Mouse (Mus musculus) brown adipose tissue, adult 24 weeks (tissue): Measurements from ENCODE around the gene Med21. TPM values are rescaled to one million over a fixed set of nuclear protein-coding genes. Genes with fewer than 3 reads are reported as not detected.

Source experiments
- H3K27ac ChIP-seq: fragments of 200-500 bp; replicated peaks from 2 replicates; pipeline ENCODE4 v1.5.1; 2012; ENCODE audit warnings: low read depth, mild to moderate bottlenecking, low read length
- H3K4me1 ChIP-seq: fragments of 200-500 bp; 2 replicates; pipeline ENCODE4 v1.6.1; 2012; ENCODE audit warnings: low read length, mixed read lengths; ENCODE audit not compliant: control insufficient read depth, insufficient read depth, insufficient read length
- H3K4me3 ChIP-seq: fragments of 200-500 bp; 2 replicates; pipeline ENCODE4 v1.5.1; 2012; ENCODE audit warnings: low read depth, mild to moderate bottlenecking, low read length, moderate library complexity; ENCODE audit not compliant: insufficient read depth
- polyA plus RNA-seq: library from polyadenylated mRNA; stranded (reverse); fragments of >200 nt; gene quantifications from 2 replicates; pipeline ENCODE4 v1.2.4, GENCODE M21; 2012; ENCODE audit not compliant: missing spikeins, insufficient read depth, insufficient read length

The Med21 gene
- 67.9 and 81.8 TPM in 2 replicates for polyA plus RNA-seq

DNA sequence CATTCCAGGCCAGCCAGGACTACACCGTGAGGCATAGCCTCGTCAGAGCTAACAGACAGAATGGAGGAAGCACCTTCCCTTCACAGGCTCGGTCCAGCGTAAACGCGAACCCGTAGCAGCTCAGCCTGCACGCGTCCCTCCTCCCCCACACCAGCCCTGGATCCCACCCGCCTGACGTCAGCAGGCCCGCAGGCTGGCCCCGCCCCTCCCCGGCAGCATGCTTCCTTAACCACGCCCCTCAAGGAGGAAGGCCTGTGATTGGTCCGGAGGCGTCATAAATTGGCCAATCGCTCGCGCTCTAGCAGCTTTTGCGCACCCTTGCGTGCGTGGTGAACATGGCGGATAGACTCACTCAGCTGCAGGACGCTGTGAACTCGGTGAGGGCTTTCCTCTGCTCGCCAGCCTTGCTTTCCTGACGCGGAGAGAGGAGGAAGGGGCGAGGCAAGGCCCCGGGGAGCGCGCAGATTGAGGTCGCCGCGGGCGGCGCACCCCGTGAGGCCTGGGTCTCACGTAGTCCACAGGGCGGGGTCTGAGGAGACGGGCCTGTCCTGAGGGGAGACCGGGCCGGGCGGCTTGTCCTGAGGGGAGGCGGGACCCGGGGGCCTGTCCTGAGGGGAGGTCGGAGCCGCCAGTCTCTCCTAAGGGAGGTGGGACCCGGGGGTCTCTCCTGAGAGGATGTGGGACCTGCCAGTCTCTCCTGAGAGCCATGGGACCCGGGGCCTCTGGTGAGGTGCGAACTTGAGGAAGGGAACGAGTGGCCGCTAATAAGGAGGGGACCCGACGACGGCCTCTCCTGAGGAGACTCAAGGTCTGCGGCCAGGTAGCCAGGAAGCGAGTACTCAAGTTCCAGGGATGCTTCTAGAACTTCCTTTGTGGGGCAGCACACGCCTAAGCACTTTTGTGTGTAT is at the start of gene Med21, which contains the start of gene Tm7sf3:
Gene Med21 (plus strand): TSS at position 272 of the 908 bp plus-strand sequence.
Gene Tm7sf3 (minus strand): TSS at position 549 of the 908 bp plus-strand sequence.
- H3K4me1 ChIP-seq = peaks cover 6% of the 10 kb centered on the region
- H3K4me3 ChIP-seq = peak within 1 kb of the TSS; percentile 85
- H3K27ac ChIP-seq = peak within 1 kb of the TSS; percentile 84

DNA sequence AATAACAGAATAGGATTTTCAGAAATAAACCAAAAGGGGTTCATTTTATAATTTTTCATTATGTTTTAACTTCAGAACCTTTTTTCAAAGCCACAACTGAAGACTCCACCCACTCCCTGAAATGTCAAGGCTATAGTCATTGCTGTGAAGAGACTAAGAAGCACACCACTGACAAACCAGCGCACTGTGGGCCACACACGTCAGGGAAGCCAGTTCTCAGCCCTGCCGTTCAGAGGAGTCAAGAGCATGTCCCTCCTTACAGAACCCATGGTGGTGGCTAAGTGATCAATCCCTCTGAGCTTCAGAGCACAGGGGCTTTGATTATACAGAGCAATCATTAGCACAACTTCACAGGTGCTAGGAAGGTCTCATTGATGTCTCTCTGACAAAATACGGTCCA is 39.7 kb upstream of the Med21 start:
- Histone ChIP-seq H3K4me1 (no peaks in the 10 kb centered on the region), H3K27ac (no peak overlapping the region), H3K4me3 (no peak overlapping the region)

DNA sequence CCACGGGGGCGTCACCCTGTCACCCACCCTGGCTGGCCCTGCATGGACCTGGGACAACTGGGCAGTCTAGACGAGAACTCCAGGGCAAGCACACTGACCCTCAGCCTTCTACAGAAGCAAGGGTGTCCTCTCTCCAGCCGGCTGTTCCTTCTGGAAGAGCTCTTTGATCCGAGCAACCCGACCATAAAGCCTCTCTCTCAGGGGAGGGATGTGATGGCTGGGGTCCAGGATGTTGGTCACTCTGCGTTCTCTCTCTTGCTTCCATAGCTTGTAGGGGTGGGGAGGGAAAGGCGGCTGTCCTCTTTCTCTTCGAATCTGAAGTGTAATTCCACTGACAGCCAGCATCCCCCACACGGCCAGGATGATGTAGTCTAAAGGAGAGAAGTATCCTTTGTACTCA is 38.7 kb upstream of the Med21 start:
- Histone ChIP-seq H3K27ac (no peak overlapping the region), H3K4me1 (no peaks in the 10 kb centered on the region), H3K4me3 (no peak overlapping the region)

DNA sequence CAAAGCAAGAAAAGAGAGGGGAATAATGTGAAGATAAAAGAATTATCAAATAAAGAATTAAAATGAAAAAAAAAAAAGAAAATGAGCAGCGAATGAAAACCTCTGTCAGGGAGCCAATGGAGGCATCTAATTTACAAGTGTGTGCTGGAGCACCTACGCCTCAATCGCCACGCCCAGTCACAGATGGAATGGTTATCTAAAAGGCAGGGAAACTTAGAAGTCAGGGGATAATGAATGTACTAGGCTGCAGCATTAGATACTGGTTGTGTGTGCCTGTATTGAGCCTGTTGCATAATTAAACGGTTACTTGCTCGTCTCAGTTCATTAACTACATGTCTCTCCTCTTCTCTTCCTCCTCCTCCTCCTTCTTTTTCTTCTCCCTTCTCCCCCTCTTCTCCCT is 31.0 kb upstream of the Med21 start:
- H3K4me1 ChIP-seq = no peaks in the 10 kb centered on the region
- H3K27ac ChIP-seq = no peak overlapping the region
- H3K4me3 ChIP-seq = no peak overlapping the region

DNA sequence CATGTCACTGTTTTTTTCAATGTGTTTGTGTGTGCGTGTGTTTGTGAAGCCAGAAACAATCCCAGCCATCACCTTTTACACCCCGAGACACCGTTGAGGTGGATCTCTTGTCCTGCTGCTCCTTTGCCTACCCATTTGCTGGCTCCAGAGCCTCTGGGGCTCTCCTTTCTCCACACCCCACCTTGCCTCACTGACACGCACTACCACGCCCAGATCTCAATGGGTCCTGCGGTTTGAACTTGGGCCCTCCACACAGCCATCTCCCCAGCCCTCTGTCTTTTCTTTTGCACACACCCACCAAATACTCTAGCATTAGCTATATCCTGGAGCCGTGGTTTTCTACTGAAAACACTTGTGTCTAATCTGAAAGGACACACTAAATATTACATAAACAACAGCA is 30.4 kb upstream of the Med21 start:
- H3K27ac ChIP-seq = no peak overlapping the region
- no peaks in the 10 kb centered on the region for H3K4me1 ChIP-seq
- no peak overlapping the region for H3K4me3 ChIP-seq

DNA sequence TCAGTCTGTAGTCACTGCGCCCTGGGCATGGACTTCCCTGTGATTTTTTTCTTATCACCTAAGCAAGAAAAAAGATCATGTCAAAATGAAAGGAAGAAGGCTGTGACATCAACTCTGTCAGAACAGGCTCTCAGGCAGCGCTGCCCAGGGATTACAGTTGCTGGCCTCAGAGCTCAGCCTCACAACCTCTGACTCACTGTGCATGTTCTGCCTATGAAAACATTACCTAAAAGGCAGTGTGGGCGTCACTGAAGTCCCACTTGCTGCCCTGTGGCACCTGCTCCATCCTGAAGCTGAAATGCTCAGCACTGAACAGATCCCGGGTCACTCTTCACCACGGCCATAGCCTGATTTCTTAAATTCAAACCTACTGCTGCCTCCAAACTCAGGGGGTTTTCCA is 29.6 kb upstream of the Med21 start:
- Histone ChIP-seq H3K4me1 (no peaks in the 10 kb centered on the region), H3K4me3 (no peak overlapping the region), H3K27ac (no peak overlapping the region)

DNA sequence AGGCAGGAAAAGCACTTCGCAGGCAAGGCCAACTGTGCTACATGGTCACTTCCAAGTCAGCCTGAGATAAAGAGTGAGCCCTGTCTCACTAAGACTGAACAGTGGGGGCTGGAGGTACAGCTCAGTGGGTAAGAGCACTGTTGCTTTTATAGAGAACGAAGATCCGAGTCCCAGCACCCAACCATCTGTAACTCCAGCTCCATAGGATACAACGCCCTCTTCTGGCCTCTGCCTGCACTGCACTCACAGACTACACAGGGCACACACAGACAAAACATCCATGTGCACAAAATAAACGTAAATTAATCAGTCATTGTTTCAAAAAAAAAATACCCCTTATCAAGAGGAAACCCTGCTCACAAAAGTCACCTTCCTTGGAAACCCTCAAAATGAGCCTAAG is 28.4 kb upstream of the Med21 start:
- H3K4me3 ChIP-seq = no peak overlapping the region
- no peaks in the 10 kb centered on the region for H3K4me1 ChIP-seq
- H3K27ac ChIP-seq = no peak overlapping the region

DNA sequence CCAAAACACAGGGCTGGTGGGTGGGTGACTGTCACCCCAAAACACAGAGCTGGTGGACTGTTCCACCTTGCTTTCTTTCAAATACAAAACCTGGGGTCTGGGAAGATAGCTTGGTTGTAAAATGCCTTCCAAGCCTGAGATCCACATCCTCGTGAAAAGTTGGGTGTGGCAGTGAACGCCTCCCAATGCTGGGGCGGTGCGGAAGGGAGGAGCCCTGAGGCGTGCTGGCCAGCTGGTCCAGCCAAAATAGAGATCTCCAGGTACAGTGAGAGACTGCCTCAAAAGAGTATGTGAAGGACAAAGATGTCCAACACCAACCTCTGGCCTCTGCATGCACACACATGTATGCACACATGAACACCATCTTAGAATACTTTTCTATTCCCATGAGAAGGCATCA is 27.8 kb upstream of the Med21 start:
- H3K27ac ChIP-seq = no peak overlapping the region
- no peaks in the 10 kb centered on the region for H3K4me1 ChIP-seq
- H3K4me3 ChIP-seq = no peak overlapping the region

DNA sequence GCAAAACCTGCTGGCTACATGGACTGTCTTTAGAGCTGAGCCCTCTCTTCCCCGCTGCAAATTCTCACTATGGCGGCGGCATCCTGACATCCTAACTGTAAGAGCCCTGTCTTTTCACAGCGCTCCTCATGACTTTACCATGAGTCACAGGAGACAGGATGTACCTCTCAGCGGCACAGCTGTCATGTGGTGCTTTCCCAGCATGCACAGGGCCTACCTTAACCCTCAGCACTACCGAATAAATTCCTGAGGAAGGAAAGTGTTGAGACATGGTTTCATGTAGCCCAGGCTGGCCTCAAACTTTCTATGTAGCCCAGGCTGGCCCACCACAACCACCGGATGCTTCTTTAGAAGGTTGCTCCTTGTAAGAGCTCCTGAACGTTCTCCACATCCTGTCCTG is 26.5 kb upstream of the Med21 start:
- Histone ChIP-seq H3K4me3 (no peak overlapping the region), H3K27ac (no peak overlapping the region), H3K4me1 (no peaks in the 10 kb centered on the region)

DNA sequence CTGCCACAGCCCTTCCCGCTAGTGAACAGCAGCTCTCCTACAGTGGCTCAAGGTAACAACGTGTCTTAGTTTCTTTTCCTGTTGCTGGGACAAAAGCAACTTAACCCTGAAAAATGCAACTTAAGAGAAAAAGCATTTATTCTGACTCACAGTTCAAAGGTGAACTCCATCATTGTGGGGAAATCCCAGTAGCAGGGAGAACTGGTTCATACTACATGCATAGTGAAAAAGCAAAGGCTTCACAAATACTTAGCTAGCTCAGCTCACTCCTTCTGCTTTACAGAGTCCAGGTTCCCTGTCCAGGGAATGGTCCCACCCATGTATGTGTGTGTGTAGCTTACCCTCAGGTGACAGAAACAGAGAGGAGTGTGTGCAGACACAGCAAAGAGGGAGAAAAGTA is 25.7 kb upstream of the Med21 start:
- H3K27ac ChIP-seq = no peak overlapping the region
- no peaks in the 10 kb centered on the region for H3K4me1 ChIP-seq
- H3K4me3 ChIP-seq = no peak overlapping the region

DNA sequence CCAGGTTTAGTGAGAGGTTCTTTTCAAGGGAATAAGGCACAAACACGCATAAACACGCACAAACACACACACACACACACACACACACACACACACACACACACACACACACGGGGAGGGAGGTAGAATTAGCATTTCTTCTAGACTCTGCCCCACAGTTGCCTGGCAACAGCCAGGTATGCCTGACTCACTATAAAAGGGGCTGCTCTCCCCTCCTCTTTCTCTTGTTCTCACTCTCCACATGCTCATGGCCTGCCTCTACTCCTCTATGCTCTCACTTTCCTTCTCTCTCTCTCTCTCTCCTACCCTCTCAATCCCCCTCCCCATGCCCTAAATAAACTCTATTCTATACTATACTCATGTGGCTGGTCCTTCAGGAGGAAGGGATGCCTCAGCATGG is 14.2 kb upstream of the Med21 start:
- Histone ChIP-seq H3K27ac (no peak overlapping the region), H3K4me3 (no peak overlapping the region), H3K4me1 (peaks cover 2% of the 10 kb centered on the region; the same call in 1 of the 2 replicates)

DNA sequence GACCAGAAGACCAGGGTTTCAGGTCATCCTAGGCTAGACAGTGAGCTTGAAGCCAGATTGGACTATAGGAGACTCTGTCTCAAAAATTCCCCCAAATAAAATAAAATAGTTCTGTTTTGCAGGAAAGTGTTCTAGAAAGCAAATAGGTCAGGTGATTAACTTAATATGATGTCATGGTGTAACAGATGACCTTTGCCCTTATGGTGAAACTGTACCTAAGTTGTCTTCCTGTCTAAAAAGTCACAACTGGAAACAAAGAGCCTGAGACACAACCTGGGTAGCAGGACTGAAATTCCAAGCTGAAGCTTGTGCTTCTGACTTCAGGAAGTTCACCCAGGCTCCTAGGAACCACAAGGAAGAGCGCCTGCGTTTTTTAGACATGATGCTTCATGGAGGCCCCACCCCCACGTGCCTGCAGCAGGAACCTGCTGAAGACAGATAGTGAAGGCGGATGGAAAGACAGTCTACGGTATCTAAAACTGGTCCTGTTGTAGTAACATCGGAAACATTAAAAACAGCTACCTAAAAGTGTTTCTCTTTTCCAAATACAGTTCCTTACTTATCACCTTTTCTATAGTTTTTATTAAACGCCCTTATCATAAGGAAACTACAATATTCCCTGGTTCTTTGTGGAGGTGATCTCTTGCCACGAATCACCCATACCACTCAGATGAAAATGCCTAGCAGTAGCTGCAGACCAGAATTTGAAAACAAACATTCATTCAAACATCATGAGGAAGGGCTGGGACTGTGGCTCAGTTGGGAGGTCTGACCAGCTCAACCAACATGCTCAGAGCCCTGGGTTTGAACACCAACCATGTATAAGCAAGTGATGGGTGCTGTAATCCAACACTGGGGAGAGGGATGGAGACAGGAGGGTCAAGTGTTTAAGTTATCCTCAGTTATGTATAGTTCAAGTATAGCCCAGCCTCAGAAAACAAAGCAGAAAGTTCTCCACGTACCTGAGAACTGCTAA is 12.3 kb upstream of the Med21 start:
- Histone ChIP-seq H3K4me1 (peaks cover 4% of the 10 kb centered on the region; the same call in 1 of the 2 replicates), H3K4me3 (no peak overlapping the region), H3K27ac (no peak overlapping the region)

DNA sequence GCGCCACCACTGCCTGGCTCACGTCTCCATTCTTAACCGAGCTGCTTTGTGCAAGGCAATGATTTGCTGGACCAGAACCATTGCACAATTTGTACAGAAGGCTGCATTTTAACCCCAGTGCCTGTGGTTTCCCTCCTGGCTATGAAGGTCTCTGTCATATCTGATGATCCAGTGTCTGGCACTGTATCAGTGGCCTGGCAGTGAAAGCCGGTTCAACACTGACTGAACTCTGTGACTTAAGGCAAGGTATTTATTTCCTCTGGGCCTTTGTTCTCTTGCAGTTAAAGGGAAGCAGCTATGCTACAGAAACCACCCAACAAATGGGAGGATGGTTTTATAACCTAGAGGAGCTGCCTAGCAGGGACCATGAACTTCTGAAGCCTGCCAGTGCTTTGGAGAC is 11.4 kb upstream of the Med21 start:
- Histone ChIP-seq H3K4me1 (peaks cover 4% of the 10 kb centered on the region; the same call in 1 of the 2 replicates), H3K4me3 (no peak overlapping the region), H3K27ac (no peak overlapping the region)

DNA sequence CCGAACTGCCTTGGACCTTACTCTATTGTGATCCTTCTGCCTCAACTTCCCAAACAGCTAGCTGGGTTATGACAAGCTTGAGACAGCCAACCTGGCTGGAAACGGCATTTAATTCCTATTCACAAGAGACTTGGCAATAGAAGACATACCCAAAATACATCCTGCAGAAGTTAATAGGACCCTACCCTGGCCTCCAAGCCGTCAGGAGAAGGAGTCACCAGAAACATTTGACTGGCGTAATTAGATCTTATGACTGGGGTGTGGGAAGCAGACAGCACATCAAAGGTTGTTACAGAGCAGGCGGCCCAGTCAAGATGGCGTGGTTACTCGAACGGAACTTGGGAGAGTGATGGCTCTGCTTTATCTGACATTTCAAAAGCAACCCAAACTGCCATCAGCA is 10.5 kb upstream of the Med21 start:
- Histone ChIP-seq H3K4me3 (no peak overlapping the region), H3K4me1 (peaks cover 4% of the 10 kb centered on the region; the same call in 1 of the 2 replicates), H3K27ac (no peak overlapping the region)

DNA sequence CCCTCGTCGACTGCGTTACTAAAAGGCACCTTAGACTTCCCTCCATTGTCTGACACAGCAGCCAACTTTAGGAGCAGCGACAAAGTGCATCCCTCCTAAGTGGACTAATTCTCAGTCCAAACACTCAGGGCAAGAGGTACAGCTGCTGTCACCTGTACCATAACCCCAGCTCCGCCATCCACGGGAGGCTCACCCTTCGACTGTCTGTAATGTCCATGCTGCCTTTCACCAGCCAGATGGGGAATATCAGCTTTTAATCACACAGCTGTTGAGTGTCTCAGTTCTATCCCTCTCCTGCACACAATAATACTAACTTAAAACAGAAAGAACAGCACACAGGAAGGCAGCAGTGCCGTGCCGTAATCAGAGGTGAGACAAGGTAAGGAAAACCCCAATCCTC is 9.9 kb upstream of the Med21 start:
- H3K4me1 ChIP-seq = peaks cover 4% of the 10 kb centered on the region; the same call in 1 of the 2 replicates
- no peak overlapping the region for H3K4me3 ChIP-seq
- H3K27ac ChIP-seq = no peak overlapping the region
